Mouse (Mus musculus) stomach, postnatal 0 days (tissue): ENCODE results near the gene Cck.

Experiments used
- CTCF ChIP-seq: IDR thresholded peaks from 2 replicates; pipeline ENCODE4 v1.5.1; 2016; ENCODE audit warnings: antibody characterized with exemption, low read depth, mild to moderate bottlenecking, moderate library complexity
- EP300 ChIP-seq: optimal IDR thresholded peaks from 2 replicates; pipeline ENCODE3; 2016; ENCODE audit warnings: antibody characterized with exemption

DNA sequence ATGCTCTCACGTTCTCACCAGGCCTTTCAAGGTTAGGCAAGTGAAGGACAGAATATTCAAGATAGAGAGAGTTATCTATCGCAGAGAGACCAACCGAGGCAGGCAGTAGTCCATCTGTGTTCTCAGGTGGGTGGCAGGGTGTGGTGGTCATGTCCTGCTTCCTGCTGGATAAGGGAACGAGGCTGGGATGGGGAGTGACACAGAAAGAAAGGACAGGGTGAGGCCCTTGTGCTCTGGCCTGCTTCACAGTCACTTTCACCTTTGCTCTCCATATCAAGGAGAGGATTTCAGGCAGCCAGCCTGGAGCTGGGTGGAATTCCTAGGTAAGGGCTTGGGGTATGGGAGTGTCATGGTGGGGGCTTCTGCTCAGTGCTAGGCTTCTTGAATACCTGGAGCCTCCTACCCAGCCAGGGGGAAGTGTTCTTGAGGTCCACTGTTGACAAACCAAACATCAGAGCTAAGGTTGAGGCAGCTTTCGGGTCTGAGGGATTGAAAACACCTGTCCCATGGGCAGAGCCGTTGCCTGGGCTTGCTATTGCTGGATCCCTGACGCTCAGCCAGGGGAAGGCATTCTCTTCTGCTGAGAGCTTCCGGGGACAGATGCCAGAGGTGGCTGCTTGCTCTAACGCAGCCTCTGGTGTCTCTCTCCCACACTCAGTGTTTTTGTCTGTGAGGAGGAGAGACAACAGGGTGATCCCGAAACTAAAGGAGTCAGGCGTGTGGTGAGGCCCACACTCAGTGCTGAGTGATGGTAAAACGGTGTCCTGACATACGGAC, 38.6 kb downstream of the Cck start:
- TF ChIP-seq CTCF, result no peak
- no peak for TF ChIP-seq EP300
